Mouse (Mus musculus) spleen, adult 2 months (tissue): ENCODE measurements around the gene Aldh1b1.

Source experiments
- CTCF ChIP-seq: fragments of 200-500 bp; IDR thresholded peaks from 2 replicates; pipeline ENCODE4 v1.5.1; 2011; ENCODE audit warnings: mild to moderate bottlenecking, inconsistent platforms; ENCODE audit not compliant: insufficient read depth, insufficient read length, insufficient replicate concordance; ENCODE audit errors: extremely low read depth
- POLR2A ChIP-seq: fragments of 200-500 bp; IDR thresholded peaks from 2 replicates; pipeline ENCODE4 v1.6.1; 2011; ENCODE audit warnings: low read depth, low read length, inconsistent platforms

GRCm38 (mm10) chr4:45849419-45849818, 50.6 kb downstream of the Aldh1b1 start:
- TF ChIP-seq POLR2A (no peak), CTCF (no peak)
